Mouse (Mus musculus) neural tube, embryonic 14.5 days (tissue): ENCODE results near the gene Hist1h3c. TPM values are rescaled to one million over a fixed set of nuclear protein-coding genes. Genes with fewer than 3 reads are reported as not detected.

Source experiments
- ATAC-seq: fragments of 200-750 bp; cut with Nextera tagmentation; 2 replicates; pipeline ENCODE4 v1.8.0; 2017; ENCODE audit warnings: low read depth, mild to moderate bottlenecking, moderate TSS enrichment, moderate library complexity
- H3K27ac ChIP-seq: fragments of 300-500 bp; sonication (generic); 2 replicates; pipeline ENCODE4 v1.5.1; 2014; ENCODE audit warnings: low read depth, mild to moderate bottlenecking, control low read depth, low read length, moderate library complexity, mixed read lengths
- H3K27me3 ChIP-seq: fragments of 300-500 bp; sonication (generic); 2 replicates; pipeline ENCODE4 v1.6.1; 2014; ENCODE audit warnings: low read length; ENCODE audit not compliant: control insufficient read depth, insufficient read depth
- H3K36me3 ChIP-seq: fragments of 300-500 bp; sonication (generic); 2 replicates; pipeline ENCODE4 v1.6.1; 2014; ENCODE audit warnings: low read length, mixed read lengths; ENCODE audit not compliant: control insufficient read depth, insufficient read depth
- H3K4me1 ChIP-seq: fragments of 300-500 bp; sonication (generic); 2 replicates; pipeline ENCODE4 v1.6.1; 2014; ENCODE audit warnings: low read length; ENCODE audit not compliant: control insufficient read depth, insufficient read depth
- H3K4me2 ChIP-seq: fragments of 300-500 bp; sonication (generic); 2 replicates; pipeline ENCODE4 v1.6.1; 2014; ENCODE audit warnings: mild to moderate bottlenecking, low read depth, low read length, control low read depth
- H3K4me3 ChIP-seq: fragments of 300-500 bp; sonication (generic); 2 replicates; pipeline ENCODE4 v1.5.1; 2014; ENCODE audit warnings: low read depth, low read length, control low read depth, mixed read lengths
- H3K9ac ChIP-seq: fragments of 300-500 bp; sonication (generic); replicated peaks from 2 replicates; pipeline ENCODE4 v1.6.1; 2014; ENCODE audit warnings: low read depth, mild to moderate bottlenecking, control low read depth, low read length, mixed read lengths
- H3K9me3 ChIP-seq: fragments of 300-500 bp; sonication (generic); 2 replicates; pipeline ENCODE4 v1.6.1; 2016; ENCODE audit warnings: low read length; ENCODE audit not compliant: control insufficient read depth
- WGBS: fragments of 180-500 bp; shearing (Covaris S2); extraction: QIAGEN DNeasy Blood & Tissue Kit; methylation state at CpG from one replicate; pipeline ENCODE4 v1.1.7; 2014; 5-methylcytosine and 5-hydroxymethylcytosine counted together
- polyA plus RNA-seq: library from polyadenylated mRNA; unstranded; fragments of >200 nt; fragmentation: Nextera tagmentation; extraction: Ambion mirVana; gene quantifications from 2 replicates; pipeline ENCODE4 v1.2.1, GENCODE M21; 2014

Hist1h3c gene
- polyA plus RNA-seq, 1 experiment from 2014 or later: not detected

DNA sequence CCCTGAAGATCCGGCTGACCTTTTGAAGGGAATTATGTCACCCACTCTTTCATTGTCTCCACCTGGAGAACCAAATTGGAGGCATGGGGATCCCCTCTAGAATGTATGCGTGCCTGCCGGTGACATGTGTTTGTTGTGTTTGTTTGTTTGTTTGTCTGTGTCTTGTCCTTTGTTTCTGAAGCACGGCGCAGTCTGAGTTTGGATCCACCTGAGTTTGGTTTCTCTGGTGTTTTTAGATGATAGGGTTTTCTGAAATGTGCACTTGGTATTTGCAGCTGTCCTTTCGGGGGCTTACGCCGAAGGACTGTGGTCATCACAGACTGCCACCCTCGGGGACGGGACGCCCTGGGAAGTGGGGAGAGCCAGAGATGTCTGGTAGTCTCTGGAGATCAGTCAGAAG is 28.2 kb downstream of the Hist1h3c start:
- Histone ChIP-seq H3K27ac (no peak overlapping the region), H3K27me3 (no peaks in the 10 kb centered on the region), H3K4me3 (no peak overlapping the region), H3K9me3 (no peaks in the 10 kb centered on the region), H3K9ac (no peak overlapping the region), H3K4me2 (no peak overlapping the region), H3K36me3 (no peaks in the 10 kb centered on the region), H3K4me1 (no peaks in the 10 kb centered on the region)
- no peak for ATAC-seq
- WGBS: 63% methylated on average over 11 of the region's 11 CpGs

DNA sequence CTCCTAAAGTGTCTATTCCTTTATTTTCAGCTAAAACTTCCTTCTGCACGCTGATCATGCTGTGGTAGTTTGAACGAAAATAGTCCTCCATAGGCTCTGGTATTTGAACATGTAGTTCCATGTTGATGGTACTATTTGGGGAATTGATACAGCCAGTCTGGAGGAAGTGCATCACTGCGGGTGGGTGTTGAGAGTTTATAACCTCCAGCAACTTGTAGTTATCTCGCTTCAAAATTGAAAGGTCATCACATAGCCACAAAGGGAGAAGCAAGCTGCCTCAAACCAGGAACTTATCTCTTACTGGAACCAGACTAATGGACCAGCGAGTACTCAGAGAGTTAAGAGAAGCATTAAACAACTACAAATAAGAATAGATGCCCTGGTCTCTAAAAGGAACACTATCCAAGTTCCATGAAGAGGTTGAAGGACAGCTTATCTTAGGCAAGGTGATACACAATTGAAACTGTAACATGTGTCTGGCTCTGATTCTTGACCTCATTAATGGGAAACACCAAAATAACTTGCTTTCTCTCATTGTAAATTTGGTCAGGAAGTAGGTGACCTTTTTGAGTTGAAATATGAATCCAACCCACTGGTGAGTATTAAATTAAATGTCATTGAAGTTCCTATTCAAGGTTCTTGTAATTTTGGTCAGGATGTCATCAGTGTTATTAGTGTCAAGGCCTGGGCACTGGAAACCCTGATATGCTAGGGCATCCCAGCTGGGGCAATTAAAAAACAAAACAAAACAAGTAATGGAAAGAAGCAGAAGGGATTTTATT is 28.9 kb downstream of the Hist1h3c start:
- H3K27ac ChIP-seq: no peak overlapping the region
- H3K4me1 ChIP-seq: no peaks in the 10 kb centered on the region
- no peaks in the 10 kb centered on the region for H3K36me3 ChIP-seq
- H3K4me2 ChIP-seq: no peak overlapping the region
- no peaks in the 10 kb centered on the region for H3K27me3 ChIP-seq
- ATAC-seq: no peak
- 82% methylated on average over 5 of the region's 5 CpGs for WGBS
- H3K9me3 ChIP-seq: no peaks in the 10 kb centered on the region
- no peak overlapping the region for H3K4me3 ChIP-seq
- no peak overlapping the region for H3K9ac ChIP-seq

DNA sequence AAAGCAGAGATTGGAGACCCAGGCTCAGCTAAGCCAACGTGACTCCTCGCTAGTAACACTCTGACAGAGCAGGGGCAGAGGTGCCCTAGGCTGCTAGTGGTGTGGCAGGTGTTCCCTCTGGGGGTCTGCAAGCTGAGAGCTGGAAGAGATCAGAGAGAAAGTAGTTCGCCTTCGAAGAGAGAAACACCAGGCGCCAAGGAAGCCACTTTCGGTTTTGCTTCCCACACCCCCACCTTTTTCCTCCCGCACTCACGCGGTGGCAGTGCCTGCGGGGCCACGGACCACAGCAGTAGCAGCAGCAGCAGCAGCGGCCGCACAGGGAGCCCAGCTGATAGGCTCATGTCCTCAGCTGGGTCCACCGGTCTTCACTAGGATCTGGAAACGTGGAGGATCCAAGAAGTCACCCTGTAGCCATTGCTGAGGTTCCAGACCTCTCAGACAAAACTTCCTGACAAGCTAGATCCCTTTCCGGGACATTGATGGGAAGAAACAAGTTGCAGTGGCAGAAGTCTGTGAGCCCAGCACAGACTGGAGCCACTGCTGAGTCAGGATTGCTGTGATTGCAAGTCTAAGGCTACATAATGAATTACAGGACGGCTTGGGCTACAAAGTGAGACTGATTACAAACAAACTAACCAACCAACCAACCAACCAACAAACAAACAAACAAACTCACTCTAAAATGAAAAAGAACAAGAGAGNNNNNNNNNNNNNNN is 34.9 kb downstream of the Hist1h3c start, which contains the start of gene Hfe:
TSS of gene Hfe (minus strand) at position 481 of the 716 bp plus-strand sequence.
- no peak within 1 kb of the TSS for H3K27ac ChIP-seq

DNA sequence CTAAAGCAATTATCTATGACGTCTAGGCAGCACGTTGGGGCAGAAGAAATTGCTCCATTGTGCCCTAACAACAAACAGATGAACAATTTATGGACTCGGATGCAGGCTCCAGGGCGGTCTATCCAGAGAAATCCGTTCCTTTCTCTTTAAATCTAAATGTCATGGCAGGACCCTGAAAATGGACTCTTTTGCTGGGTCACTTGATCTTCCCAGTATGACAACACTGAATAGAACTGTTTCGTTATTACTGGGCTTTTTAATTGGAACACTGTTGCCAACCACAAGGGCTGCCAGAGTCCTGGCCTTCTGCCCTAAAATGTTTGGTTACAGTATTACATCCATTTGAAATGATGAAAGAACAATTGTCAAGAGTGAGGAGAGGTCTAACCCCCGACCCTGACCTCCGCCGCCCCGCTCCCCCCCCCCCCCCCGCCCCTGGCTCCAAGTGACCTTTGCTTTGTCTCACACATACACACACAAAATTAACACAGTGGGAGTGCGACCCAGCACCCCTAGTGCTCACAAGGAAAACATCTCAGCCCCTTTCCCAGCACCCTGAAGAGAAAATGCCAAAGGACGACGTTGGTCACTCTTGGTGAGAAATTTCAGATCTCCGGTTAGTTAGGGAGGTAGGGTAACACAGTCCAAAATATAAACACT is 35.6 kb downstream of the Hist1h3c start:
- no peaks in the 10 kb centered on the region for H3K9me3 ChIP-seq
- no peak overlapping the region for H3K27ac ChIP-seq
- H3K4me1 ChIP-seq: no peaks in the 10 kb centered on the region
- H3K4me3 ChIP-seq: peak overlapping the region; percentile 28
- peak overlapping the region; percentile 54 for H3K4me2 ChIP-seq
- 9% methylated on average over 13 of the region's 15 CpGs for WGBS
- no peaks in the 10 kb centered on the region for H3K36me3 ChIP-seq
- peak overlapping the region; percentile 41 for H3K9ac ChIP-seq
- no peaks in the 10 kb centered on the region for H3K27me3 ChIP-seq
- ATAC-seq: no peak

More for the DNA sequence above, 34.9 kb downstream of the Hist1h3c start, which contains the start of gene Hfe:
- 3% methylated on average over 17 of the region's 17 CpGs for WGBS
- peak; percentile 69; the same call in 1 of the 2 replicates for ATAC-seq
- peak within 1 kb of the TSS; percentile 41 for H3K9ac ChIP-seq
- peak within 1 kb of the TSS; percentile 54 for H3K4me2 ChIP-seq
- H3K27me3 ChIP-seq: no peaks in the 10 kb centered on the region
- H3K4me1 ChIP-seq: no peaks in the 10 kb centered on the region
- no peaks in the 10 kb centered on the region for H3K9me3 ChIP-seq
- peak within 1 kb of the TSS; percentile 28 for H3K4me3 ChIP-seq
- no peaks in the 10 kb centered on the region for H3K36me3 ChIP-seq

DNA sequence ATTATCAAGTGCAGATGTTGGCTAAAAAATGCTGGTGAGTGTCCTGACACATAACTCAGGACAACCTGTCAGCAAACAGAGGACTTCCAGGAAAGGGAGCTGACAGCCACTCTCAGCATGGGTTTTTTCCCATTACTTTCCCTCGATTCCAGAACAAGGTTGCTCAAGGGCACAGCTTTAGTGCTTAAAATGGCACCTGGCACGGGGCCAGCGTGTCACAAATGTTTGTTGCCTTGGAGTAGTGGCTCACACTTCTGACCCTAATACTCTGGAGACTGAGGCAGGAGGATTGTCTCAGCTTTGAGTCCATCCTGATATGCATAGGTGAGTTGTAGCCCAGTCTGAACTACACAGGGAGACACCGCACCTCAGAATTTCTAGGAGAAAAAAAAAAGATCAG is 36.7 kb downstream of the Hist1h3c start:
- Histone ChIP-seq H3K36me3 (no peaks in the 10 kb centered on the region), H3K9me3 (no peaks in the 10 kb centered on the region), H3K9ac (no peak overlapping the region), H3K27ac (no peak overlapping the region), H3K4me1 (no peaks in the 10 kb centered on the region), H3K4me2 (no peak overlapping the region), H3K27me3 (no peaks in the 10 kb centered on the region), H3K4me3 (no peak overlapping the region)
- 77% methylated on average over 4 of the region's 4 CpGs for WGBS
- ATAC-seq: no peak

DNA sequence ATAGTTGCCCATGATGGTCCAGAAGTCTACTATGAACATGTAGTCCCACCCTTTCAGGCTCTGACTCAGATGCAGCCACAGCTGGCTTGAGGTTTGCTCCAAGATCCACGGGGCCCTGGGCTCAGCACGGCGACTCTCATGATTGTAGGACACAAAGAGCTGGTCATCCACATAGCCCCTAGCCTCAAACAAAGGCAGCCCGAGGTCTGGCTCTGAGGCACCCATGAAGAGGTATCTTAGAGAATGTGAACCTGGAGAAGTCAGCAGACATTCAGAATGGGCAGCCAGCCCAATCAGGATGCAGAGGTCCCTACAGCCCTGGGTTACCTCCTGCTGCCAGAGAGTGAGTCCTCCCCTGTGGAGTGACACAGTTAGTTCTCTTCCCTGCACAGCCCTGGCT is 37.4 kb downstream of the Hist1h3c start:
- Histone ChIP-seq H3K4me1 (no peaks in the 10 kb centered on the region), H3K9ac (no peak overlapping the region), H3K4me3 (no peak overlapping the region), H3K9me3 (no peaks in the 10 kb centered on the region), H3K4me2 (no peak overlapping the region), H3K27ac (no peak overlapping the region), H3K27me3 (no peaks in the 10 kb centered on the region), H3K36me3 (no peaks in the 10 kb centered on the region)
- no peak for ATAC-seq
- WGBS: 88% methylated on average over 4 of the region's 4 CpGs

DNA sequence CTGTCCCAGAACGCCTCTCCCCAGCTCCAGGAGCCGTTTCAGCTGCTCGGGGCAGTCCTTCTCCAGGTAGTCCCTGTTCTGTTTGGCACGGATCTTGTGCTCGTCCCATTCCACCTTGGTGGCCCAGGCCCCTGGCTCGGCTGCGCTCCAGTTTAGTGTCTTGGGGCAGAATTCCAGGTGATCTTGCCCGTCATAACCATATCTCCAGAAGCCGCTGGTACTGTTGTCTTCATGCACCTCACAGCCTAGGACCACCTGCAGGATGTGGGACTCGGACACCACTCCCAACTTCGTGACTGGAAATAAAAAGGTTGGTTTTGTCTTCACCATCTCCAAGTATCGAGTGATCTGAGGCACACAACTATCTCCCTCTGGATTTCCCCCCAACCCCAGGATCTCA is 38.6 kb downstream of the Hist1h3c start:
- Histone ChIP-seq H3K36me3 (no peaks in the 10 kb centered on the region), H3K4me1 (no peaks in the 10 kb centered on the region), H3K27me3 (no peaks in the 10 kb centered on the region), H3K4me2 (no peak overlapping the region), H3K9ac (no peak overlapping the region), H3K4me3 (no peak overlapping the region), H3K9me3 (no peaks in the 10 kb centered on the region), H3K27ac (no peak overlapping the region)
- 92% methylated on average over 12 of the region's 12 CpGs for WGBS
- no peak for ATAC-seq

DNA sequence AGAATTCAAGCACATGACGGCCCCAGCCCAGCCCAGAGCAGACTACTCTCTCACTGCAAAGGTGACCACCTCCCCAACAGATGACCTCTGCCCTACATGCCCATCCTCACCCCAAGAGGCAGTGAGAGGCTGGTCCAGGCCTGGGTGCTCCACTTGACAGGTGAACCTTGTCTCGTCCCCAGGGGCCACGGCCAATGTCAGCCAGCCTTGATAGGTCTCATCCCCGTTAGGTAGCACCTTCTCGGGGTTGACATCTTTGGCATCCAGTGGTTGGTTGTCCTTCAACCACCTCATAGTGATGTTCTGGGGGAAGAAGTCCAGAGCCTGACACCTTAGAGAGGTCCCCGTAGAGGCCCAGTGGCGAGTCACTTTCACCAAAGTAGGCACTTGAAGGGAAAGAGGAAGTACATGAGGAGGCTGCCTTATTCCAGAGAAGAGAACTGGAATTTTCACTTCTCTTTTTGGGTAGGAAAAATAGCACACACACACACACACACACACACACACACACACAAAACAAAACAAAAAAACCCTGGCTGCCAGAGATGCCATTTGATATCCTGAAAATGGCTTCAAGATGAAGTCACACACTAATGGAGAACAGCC is 39.5 kb downstream of the Hist1h3c start:
- Histone ChIP-seq H3K27ac (no peak overlapping the region), H3K9me3 (no peaks in the 10 kb centered on the region), H3K9ac (no peak overlapping the region), H3K36me3 (no peaks in the 10 kb centered on the region), H3K4me2 (no peak overlapping the region), H3K27me3 (no peaks in the 10 kb centered on the region), H3K4me1 (no peaks in the 10 kb centered on the region), H3K4me3 (no peak overlapping the region)
- ATAC-seq: no peak
- 92% methylated on average over 7 of the region's 7 CpGs for WGBS
